15 mouse cellular contexts compared by ENCODE assay signal in the genomic region with DNA sequence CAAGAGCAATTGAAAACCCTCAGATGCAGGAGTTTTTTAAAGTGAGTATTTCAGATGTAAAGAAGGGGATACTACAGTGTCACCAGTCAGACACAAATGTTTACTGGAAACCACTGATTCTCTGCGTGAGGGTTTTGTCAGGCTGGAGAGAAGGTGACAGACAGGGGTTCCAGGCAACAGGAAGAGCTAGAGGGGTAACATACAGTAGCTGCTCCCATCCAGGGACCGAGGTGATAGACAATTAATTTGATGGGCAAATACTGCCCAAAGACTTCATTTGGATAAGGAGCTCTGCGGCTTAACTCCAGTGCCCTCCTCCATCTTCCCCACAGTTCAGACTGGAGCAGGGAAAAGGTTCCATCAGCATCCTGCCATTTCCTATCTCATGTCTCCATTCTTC. TPM values are rescaled to one million over a fixed set of nuclear protein-coding genes. Genes with fewer than 3 reads are reported as not detected.
A peak's percentile ranks its signal among the peaks of the same experiment; 100 is the strongest.
DNase-seq lines count a peak whose midpoint lies in the region; ATAC-seq and TF ChIP-seq lines count a peak whose summit lies in the region.
"Had no signal": no experiment of that assay in that cellular context is flagged by ENCODE, and none has a peak within 500 bp of the region (broad histone marks: within the 10 kb centered on the region; RNA-seq: fewer than 3 reads in every experiment).

No protein-coding gene starts in this region.

- peak; percentile 59 for DNase-seq in forebrain, embryonic 14.5 days (ENCODE audit: low spot score)
- DNase-seq in forebrain, embryonic 10.5 days (ENCODE audit: extremely low spot score, low spot score), result no peak
- peak; percentile 76 for DNase-seq in brain, embryonic 14.5 days (ENCODE audit: low read depth)
- DNase-seq in thymus, postnatal 14 days, result no peak
- DNase-seq: adrenal gland, adult 2 months; adrenal gland, postnatal 10 days; adrenal gland, postnatal 25 days; cerebellum, adult 11-12 months; cerebellum, adult 9-10 months had no signal

- WGBS in forebrain, embryonic 14.5 days, result 48% methylated on average over 3 of the region's 3 CpGs
- WGBS in forebrain, embryonic 12.5 days, result 75% methylated on average over 3 of the region's 3 CpGs
- WGBS in forebrain, embryonic 16.5 days, result 48% methylated on average over 3 of the region's 3 CpGs
- 90% methylated on average over 3 of the region's 3 CpGs for WGBS in forebrain, embryonic 10.5 days
- 75% methylated on average over 3 of the region's 3 CpGs for whole genome bisulfite sequencing in hindbrain, embryonic 13.5 days
- 77% methylated on average over 3 of the region's 3 CpGs for WGBS in hindbrain, embryonic 12.5 days

- no peak overlapping the region for H3K4me3 ChIP-seq in forebrain, embryonic 14.5 days (ENCODE audit: low read depth, low read length)
- no peak overlapping the region for H3K4me3 ChIP-seq in forebrain, embryonic 12.5 days (replicated peaks)
- no peak overlapping the region for H3K4me3 ChIP-seq in forebrain, embryonic 16.5 days (replicated peaks; ENCODE audit: low read length)
- no peak overlapping the region for H3K4me3 ChIP-seq in forebrain, embryonic 10.5 days
- H3K4me3 ChIP-seq in hindbrain, embryonic 13.5 days, result no peak overlapping the region
- H3K4me3 ChIP-seq in hindbrain, embryonic 12.5 days, result no peak overlapping the region
- H3K4me3 ChIP-seq: embryonic facial prominence, embryonic 10.5 days; embryonic facial prominence, embryonic 12.5 days had no signal

- peaks cover 10% of the 10 kb centered on the region; the same call in 1 of the 2 replicates for H3K4me1 ChIP-seq in forebrain, embryonic 14.5 days (ENCODE audit: control insufficient read depth, insufficient read depth, low read length)
- H3K4me1 ChIP-seq in forebrain, embryonic 12.5 days, result peaks cover 11% of the 10 kb centered on the region; the same call in 1 of the 2 replicates
- peaks cover 23% of the 10 kb centered on the region for H3K4me1 ChIP-seq in forebrain, embryonic 16.5 days (replicated peaks; ENCODE audit: control insufficient read depth, insufficient read depth, low read length)
- H3K4me1 ChIP-seq in forebrain, embryonic 10.5 days, result peaks cover 15% of the 10 kb centered on the region
- peaks cover 22% of the 10 kb centered on the region for H3K4me1 ChIP-seq in hindbrain, embryonic 13.5 days (replicated peaks)
- 0 out of 2 replicates have a peak, but pooled peaks cover 5% of the 10 kb centered on the region for H3K4me1 ChIP-seq in hindbrain, embryonic 12.5 days
- H3K4me1 ChIP-seq: embryonic facial prominence, embryonic 10.5 days had no signal

- peak overlapping the region; percentile 40; the same call in 1 of the 2 replicates for H3K27ac ChIP-seq in forebrain, embryonic 14.5 days (ENCODE audit: low read depth, low read length)
- H3K27ac ChIP-seq in forebrain, embryonic 12.5 days, result no peak overlapping the region
- peak overlapping the region; percentile 53 for H3K27ac ChIP-seq in forebrain, embryonic 16.5 days (ENCODE audit: low read length)
- no peak overlapping the region for H3K27ac ChIP-seq in forebrain, embryonic 10.5 days
- H3K27ac ChIP-seq in hindbrain, embryonic 13.5 days, result peak overlapping the region; percentile 35; the same call in 1 of the 2 replicates
- no peak overlapping the region for H3K27ac ChIP-seq in hindbrain, embryonic 12.5 days
- H3K27ac ChIP-seq: embryonic facial prominence, embryonic 10.5 days; embryonic facial prominence, embryonic 12.5 days had no signal

- ATAC-seq in forebrain, embryonic 14.5 days, result peak; percentile 57
- no peak for ATAC-seq in forebrain, embryonic 12.5 days (ENCODE audit: low FRiP score)
- peak; percentile 76 for ATAC-seq in forebrain, embryonic 16.5 days
- no peak for ATAC-seq in hindbrain, embryonic 13.5 days (ENCODE audit: low FRiP score)
- ATAC-seq in hindbrain, embryonic 12.5 days (ENCODE audit: low FRiP score), result no peak

- no peak overlapping the region for H3K4me2 ChIP-seq in forebrain, embryonic 14.5 days (ENCODE audit: low read length)
- no peak overlapping the region for H3K4me2 ChIP-seq in forebrain, embryonic 12.5 days
- H3K4me2 ChIP-seq in forebrain, embryonic 16.5 days (ENCODE audit: low read length), result no peak overlapping the region; the same call in 1 of the 2 replicates
- H3K4me2 ChIP-seq in hindbrain, embryonic 13.5 days, result no peak overlapping the region
- no peak overlapping the region for H3K4me2 ChIP-seq in hindbrain, embryonic 12.5 days (replicated peaks)
- H3K4me2 ChIP-seq: embryonic facial prominence, embryonic 12.5 days had no signal

- H3K27me3 ChIP-seq in forebrain, embryonic 14.5 days (replicated peaks; ENCODE audit: control insufficient read depth, insufficient read depth, low read length), result no peaks in the 10 kb centered on the region
- H3K27me3 ChIP-seq in forebrain, embryonic 12.5 days, result peaks cover 8% of the 10 kb centered on the region; the same call in 1 of the 2 replicates
- H3K27me3 ChIP-seq in forebrain, embryonic 16.5 days (replicated peaks; ENCODE audit: control insufficient read depth, insufficient read depth, low read length), result no peaks in the 10 kb centered on the region
- H3K27me3 ChIP-seq in forebrain, embryonic 10.5 days (ENCODE audit: poor library complexity, severe bottlenecking), result no peaks in the 10 kb centered on the region
- H3K27me3 ChIP-seq in hindbrain, embryonic 13.5 days, result no peaks in the 10 kb centered on the region
- no peaks in the 10 kb centered on the region for H3K27me3 ChIP-seq in hindbrain, embryonic 12.5 days
- H3K27me3 ChIP-seq: embryonic facial prominence, embryonic 12.5 days had no signal

- TF ChIP-seq POLR2A in brain, embryonic 14.5 days (IDR thresholded peaks at IDR 0.05; ENCODE audit: borderline replicate concordance, extremely low read depth, insufficient read depth, insufficient read length, poor library complexity, severe bottlenecking), result no peak

- TF ChIP-seq CTCF in brain, embryonic 14.5 days (IDR thresholded peaks at IDR 0.05; ENCODE audit: borderline replicate concordance, extremely low read depth, insufficient read depth, insufficient read length), result no peak

- H3K9ac ChIP-seq in forebrain, embryonic 14.5 days (ENCODE audit: low read length), result no peak overlapping the region
- no peak overlapping the region for H3K9ac ChIP-seq in forebrain, embryonic 12.5 days
- H3K9ac ChIP-seq in forebrain, embryonic 16.5 days (replicated peaks; ENCODE audit: low read depth, low read length), result no peak overlapping the region
- no peak overlapping the region for H3K9ac ChIP-seq in hindbrain, embryonic 13.5 days
- H3K9ac ChIP-seq in hindbrain, embryonic 12.5 days, result no peak overlapping the region
- H3K9ac ChIP-seq: embryonic facial prominence, embryonic 12.5 days had no signal

- H3K36me3 ChIP-seq in forebrain, embryonic 14.5 days (ENCODE audit: control insufficient read depth, insufficient read depth, low read length), result no peaks in the 10 kb centered on the region
- H3K36me3 ChIP-seq in forebrain, embryonic 12.5 days (replicated peaks), result no peaks in the 10 kb centered on the region
- no peaks in the 10 kb centered on the region for H3K36me3 ChIP-seq in forebrain, embryonic 16.5 days (ENCODE audit: control insufficient read depth, insufficient read depth)
- H3K36me3 ChIP-seq in forebrain, embryonic 10.5 days (replicated peaks), result no peaks in the 10 kb centered on the region
- H3K36me3 ChIP-seq in hindbrain, embryonic 13.5 days, result no peaks in the 10 kb centered on the region
- no peaks in the 10 kb centered on the region for H3K36me3 ChIP-seq in hindbrain, embryonic 12.5 days
- H3K36me3 ChIP-seq: embryonic facial prominence, embryonic 10.5 days; embryonic facial prominence, embryonic 12.5 days had no signal

- no peaks in the 10 kb centered on the region for H3K9me3 ChIP-seq in forebrain, embryonic 14.5 days (replicated peaks; ENCODE audit: control insufficient read depth, low read length)
- no peaks in the 10 kb centered on the region for H3K9me3 ChIP-seq in forebrain, embryonic 12.5 days
- no peaks in the 10 kb centered on the region for H3K9me3 ChIP-seq in forebrain, embryonic 16.5 days (ENCODE audit: control insufficient read depth, low read length)
- H3K9me3 ChIP-seq in forebrain, embryonic 10.5 days, result no peaks in the 10 kb centered on the region
- no peaks in the 10 kb centered on the region for H3K9me3 ChIP-seq in hindbrain, embryonic 13.5 days
- no peaks in the 10 kb centered on the region for H3K9me3 ChIP-seq in hindbrain, embryonic 12.5 days (replicated peaks)
- H3K9me3 ChIP-seq: embryonic facial prominence, embryonic 10.5 days; embryonic facial prominence, embryonic 12.5 days had no signal

RNA-seq across cellular contexts. Expression of a gene that starts 42.9 kb away (rescaled TPM):
- 164 and 207 TPM in 2 replicates for polyA plus RNA-seq in forebrain, embryonic 14.5 days (2014; fragmentation: Nextera tagmentation; extraction: Ambion mirVana)
- polyA plus RNA-seq in forebrain, embryonic 12.5 days (2016; fragmentation: Nextera tagmentation; extraction: Ambion mirVana), result 88.6 and 103 TPM in 2 replicates
- polyA plus RNA-seq in forebrain, embryonic 16.5 days (2015; fragmentation: Nextera tagmentation; extraction: Ambion mirVana), result 263 and 276 TPM in 2 replicates
- polyA plus RNA-seq in forebrain, embryonic 10.5 days (2016; fragmentation: Nextera tagmentation; extraction: Ambion mirVana), result 16.0 and 21.8 TPM in 2 replicates
- 80.1 and 107 TPM in 2 replicates for polyA plus RNA-seq in hindbrain, embryonic 13.5 days (2015; fragmentation: Nextera tagmentation; extraction: Ambion mirVana)
- polyA plus RNA-seq in hindbrain, embryonic 12.5 days (2016; fragmentation: Nextera tagmentation; extraction: Ambion mirVana), result 58.4 and 63.1 TPM in 2 replicates
- 69.3 and 78.5 TPM in 2 replicates for polyA plus RNA-seq in brain, embryonic 14.5 days (2012; rRNA removed)

Comparison
In these comparisons a context has a peak if more than half of its experiments do, and no peak if none do; other contexts are left out.
1. ATAC-seq: peak in forebrain, embryonic 14.5 days (single experiment) and forebrain, embryonic 16.5 days (single experiment); none in forebrain, embryonic 12.5 days (single experiment), hindbrain, embryonic 13.5 days (single experiment) and hindbrain, embryonic 12.5 days (single experiment).
2. DNase-seq: peak in forebrain, embryonic 14.5 days (single experiment) and brain, embryonic 14.5 days (single experiment); none in forebrain, embryonic 10.5 days (single experiment) and thymus, postnatal 14 days (single experiment).
3. H3K27ac ChIP-seq: peak in forebrain, embryonic 14.5 days (single experiment), forebrain, embryonic 16.5 days (single experiment) and hindbrain, embryonic 13.5 days (single experiment); none in forebrain, embryonic 12.5 days (single experiment), forebrain, embryonic 10.5 days (single experiment) and hindbrain, embryonic 12.5 days (single experiment).